Mouse (Mus musculus) retina, adult 2 months (tissue): ENCODE measurements at regions not wholly inside any gene's neighbourhood (a gene's known extent, or its start where the extent isn't known, plus 50 kb on each side); places are given as distances from the start of the nearest gene placed in this dataset.
A peak's percentile ranks its signal among the peaks of the same experiment; 100 is the strongest.

ENCODE experiments used
- DNase-seq: peaks from one replicate; pipeline ENCODE4 v3.0.0-alpha.2; 2012; ENCODE audit warnings: low read depth, low spot score

DNA sequence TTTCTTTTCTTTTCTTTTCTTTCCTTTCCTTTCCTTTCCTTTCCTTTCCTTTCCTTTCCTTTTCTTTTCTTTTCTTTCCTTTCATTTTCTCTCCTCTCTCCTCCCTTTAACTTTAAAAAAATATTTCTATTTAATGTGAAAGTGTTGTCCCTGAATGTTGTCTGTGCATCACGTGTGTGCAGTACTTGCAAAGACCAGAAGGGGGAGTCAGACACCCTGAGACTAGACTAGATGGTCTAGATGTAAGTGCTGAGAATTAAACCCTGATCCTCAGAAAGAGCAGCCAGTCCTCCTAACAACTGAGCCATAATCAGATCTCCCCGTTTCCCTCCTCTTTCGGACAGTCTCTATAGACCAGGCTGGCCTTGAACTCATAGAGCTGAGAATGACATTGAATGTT, 151.7 kb downstream of the Mtx2 start:
- no peak for DNase-seq

DNA sequence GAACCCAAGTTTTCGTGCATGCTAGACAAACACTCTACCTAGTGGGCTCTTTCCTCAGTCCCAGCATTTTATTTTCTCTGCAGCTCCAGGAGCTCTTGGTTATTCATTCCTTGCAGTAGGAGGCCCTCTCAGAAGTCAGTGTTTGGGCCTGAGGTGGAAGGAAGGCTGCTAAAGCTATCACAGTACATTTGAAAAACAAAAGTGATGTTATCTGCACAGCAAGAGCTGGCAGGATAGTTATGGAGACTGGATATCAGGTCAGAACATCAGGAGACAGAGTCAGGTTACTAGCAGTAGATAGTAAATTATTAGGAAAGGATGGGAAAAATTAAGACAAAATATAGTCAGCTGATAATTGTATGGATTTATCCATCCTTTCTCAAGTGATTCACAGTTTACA, 152.2 kb downstream of the Mtx2 start:
- DNase-seq = no peak

DNA sequence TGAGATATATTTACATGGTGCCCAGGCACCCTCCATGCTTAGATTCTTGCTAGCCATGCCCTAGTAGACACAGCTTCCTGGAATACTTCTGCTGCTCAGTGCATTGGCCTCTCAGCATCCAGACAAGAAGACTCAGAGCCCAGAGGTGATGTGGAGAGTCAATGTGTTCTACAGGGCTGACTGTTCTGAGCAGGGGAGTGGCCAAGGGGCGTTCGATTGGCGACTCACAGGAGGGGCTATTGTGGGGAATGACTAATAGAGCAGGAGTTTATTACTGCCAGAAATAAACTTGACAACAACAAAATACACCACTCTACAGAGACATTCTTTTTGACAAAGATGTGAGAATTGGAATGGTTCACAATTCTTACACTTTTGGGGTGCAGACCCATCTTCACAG, 156.3 kb downstream of the Mtx2 start:
- DNase-seq = no peak

DNA sequence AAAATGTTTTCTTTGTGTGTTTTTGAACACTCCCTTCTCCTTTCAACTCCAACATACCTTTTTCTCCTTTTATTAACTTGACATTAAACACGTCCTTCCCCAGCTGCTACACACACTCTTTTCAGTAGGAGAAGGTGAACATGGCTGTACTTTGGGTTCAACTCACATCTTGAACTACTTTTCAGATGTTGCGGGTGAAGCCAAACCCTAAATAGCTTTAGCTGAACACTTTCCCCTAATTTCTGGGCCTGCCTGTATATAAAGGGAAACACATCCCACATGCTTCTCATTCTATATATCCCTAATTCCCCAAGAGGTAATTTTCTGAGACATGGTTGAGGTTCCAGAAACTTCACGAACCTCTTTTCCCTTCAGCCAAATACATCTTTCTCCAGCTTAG, 168.2 kb downstream of the Mtx2 start:
- DNase-seq = no peak

DNA sequence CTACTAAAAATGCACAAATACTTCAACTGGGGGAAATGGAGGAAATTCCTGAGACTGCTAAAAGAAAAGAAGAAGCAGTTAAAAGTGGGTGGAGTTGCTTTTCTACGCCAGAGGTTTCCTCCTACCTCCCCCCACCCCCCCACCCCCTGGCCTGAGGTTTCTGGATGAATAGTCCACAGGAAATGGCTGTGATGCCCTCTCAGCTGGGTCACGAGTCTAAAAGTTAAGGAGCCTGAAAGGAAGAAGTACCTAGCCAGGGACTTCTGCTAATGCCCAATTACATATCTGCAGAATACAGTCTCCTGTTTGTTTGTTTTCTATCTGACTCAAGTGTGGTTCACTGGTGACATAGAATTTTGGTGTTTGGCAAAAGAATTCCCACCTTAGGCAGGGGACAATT, 169.4 kb downstream of the Mtx2 start:
- no peak for DNase-seq

DNA sequence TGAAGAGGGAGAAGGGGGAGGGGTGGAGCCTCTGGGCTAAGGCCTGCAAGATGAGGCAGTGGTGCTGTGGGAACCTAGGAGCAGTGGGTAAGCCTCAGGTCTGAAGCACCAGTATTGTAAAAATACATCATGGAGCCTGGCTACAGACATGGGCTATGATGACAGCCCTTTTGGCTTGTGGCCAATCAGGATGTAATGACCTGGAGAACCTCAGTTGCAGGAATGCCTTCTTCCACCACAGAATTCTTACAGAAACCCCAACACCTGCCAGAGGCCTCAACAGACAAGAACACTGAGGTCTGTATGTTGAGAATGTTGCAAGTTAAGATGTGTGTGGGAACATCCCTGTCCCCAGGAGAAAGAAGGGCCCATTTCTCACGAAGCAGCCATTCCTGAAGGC, 172.1 kb downstream of the Mtx2 start:
- no peak for DNase-seq

DNA sequence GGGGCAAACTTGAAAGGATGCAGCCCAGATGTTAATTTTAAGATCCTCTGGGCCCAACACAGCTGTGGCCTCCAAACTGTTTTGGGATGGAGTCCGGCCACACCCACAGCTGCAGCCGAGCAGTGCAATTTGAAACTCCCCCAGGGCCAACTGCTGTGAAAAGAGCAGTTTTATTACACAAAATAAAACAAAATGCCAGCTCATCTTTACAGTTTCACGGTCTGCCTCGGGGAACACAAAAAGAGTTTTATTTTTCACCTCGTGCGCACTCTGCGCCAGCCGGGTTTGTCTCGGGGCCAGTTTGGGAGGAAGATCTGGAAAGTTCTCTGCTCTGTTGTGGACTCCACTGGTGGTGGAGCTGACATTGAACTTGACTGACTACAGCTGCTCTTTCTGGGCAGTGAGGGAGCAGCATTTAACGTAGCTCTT, 174.8 kb downstream of the Mtx2 start:
- no peak for DNase-seq

DNA sequence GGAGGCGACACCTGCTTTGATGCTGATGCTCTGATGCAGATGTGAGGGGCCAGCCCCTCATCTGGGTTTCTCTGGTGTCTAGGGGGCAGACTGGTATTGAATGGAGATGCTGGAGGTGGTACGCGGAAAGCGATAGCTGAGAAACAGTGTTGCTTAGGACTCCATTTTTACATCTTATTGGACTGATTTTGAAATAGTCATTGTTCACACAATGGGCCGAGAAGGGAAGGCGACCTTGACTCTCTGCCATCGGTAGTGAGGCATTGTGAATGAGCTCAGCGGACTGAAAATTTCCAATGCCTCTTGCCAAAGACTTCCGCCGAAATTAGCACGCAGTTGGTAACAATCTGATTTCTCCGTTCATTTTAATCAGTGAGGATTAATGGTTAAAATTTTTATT, 177.0 kb downstream of the Mtx2 start:
- DNase-seq = no peak

DNA sequence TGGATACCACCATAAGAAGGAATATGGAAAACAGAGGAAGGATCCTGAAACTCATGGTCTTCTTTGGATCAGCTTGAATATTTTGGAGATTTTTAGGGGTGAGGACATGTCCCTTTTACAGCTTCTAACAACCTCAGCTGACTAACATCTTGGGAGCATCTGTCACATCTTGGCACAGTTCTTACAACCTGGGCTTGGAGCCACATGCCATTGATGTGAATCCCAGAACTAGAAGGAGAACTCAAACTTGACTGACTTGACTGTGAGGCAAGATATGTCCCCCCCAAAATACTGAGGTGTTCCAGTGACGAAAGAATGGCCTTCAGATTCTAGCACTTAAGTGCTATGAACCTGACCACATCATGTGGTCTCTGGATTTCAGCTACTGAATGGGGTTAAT, 182.5 kb downstream of the Mtx2 start:
- no peak for DNase-seq

DNA sequence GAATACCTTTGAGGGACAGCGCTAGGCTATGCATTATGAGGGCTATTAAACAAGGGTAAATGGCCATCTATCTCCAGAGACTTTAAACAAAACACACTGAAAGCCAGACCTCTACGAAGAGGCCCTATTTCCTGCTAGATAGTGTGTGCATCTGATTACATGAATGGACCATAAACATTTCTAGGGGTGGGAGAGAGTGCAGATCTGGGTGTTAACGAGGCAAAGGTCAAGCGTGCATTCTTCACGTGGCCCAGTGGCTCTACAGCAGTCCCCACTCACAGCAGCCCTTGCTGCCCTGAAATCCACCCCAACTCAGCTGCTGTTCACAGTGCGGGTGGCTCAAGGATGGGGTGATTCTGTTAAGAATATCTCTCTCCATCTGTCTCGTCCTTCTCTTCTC, 185.0 kb downstream of the Mtx2 start:
- DNase-seq = no peak

DNA sequence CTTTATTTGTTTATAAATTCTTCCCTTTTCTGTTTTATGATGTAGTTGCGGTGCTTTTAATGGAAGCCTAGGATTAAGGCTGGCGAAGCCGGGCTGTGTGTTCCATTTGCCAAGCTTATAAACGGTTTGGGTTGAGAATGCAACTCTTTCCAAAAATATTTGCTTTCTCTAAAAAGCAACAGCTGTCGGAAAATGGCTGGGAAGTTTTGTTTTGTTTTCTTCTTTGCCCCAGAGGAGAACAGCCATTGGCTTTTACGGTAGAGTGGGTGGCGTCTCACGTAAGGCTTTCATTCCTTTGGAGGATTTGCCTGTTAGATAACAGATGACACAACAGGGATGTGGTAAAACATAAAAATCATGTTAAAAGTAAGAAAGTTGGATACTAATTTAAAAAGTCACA, 186.4 kb downstream of the Mtx2 start:
- no peak for DNase-seq

DNA sequence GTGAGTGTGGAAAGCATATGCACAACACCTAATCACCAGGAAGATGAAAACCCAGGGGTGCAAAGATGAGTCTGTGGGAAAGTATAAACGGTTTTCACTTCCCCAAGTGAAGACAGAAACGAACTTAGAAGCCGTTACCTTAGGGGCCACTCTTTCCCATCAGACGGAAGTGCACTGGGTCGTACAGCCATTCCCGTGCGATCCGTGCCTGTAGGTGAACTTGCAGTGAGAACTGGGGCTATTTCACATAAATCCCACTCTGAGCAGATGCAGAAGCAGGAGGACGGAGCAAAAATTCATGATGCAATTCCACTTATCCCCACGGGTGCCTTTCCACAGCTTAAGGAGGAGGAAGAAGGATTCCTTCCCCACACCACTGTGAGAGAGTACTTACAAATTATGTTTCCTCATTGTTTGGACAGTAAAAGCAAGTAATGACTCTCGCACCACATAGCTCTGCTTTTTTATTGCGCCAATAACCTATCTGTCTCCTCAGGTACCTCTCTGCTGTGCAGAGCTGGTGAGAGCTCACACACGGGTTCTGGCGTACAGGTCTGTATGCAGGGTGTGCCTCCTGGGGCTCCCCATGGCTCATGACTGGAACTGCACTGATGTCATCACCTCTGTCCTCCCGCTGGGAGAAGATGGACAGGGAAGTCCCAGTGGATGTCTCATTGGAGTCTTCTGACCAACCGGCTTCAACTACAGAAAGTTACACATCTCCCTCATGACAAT, 189.6 kb downstream of the Mtx2 start:
- DNase-seq = no peak

DNA sequence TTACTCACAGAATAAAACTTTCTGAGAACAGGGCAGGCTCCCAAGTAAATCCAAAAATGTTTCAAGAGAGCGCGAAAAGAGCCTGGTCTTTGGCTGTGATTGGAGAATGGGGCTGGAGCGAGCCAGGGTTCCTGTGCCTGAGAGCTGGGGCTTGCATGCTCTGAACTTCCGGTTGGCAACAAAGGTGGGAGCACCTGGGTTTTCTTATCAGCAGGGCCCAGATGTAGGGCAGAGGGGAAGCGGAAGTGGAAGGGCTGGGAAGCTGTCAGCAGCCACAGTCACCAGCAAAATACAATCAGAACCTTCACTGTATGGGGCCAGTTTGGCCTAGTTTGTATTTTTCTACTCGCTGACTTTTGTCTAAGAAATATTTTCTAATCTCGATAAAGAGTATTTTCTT, 193.9 kb downstream of the Mtx2 start:
- no peak for DNase-seq

DNA sequence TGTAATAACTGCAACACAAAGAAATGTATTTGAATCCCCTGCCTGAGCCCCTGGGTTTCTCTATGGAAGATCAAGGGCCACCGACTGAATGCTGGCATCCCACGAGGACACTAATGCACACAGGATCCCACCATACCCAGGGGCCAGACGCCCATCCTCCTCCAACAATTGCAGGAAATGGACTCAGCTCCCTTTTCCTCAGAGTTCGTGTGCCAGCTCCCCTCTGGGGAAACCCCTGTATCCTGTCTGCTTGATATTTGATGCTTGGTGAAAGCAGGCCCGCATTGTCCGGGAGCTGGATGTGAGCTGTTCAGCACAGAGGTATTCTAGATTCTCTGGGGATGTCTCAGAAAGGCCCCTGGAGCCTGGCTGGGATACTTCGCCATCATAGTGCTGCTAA, 196.0 kb downstream of the Mtx2 start:
- no peak for DNase-seq

DNA sequence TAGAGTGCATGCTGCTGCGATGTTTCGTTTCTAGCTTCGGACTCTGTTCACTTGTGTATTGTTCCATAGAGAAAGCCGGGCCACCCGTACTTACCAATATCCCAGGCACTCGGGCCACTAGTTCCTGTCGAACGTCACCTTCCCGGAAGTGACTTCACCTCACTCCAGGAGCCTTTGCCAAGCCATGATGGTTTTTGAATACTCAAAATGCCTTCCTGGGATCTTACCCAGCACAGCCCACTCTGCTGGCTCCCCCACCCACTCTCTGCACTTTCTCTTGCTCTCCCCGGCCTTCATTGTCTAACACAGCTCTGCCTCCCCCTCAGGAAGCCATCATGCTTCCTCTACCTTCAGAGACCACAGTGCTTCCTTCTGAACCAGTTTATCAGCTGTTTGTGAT, 202.5 kb downstream of the Mtx2 start:
- DNase-seq = no peak

DNA sequence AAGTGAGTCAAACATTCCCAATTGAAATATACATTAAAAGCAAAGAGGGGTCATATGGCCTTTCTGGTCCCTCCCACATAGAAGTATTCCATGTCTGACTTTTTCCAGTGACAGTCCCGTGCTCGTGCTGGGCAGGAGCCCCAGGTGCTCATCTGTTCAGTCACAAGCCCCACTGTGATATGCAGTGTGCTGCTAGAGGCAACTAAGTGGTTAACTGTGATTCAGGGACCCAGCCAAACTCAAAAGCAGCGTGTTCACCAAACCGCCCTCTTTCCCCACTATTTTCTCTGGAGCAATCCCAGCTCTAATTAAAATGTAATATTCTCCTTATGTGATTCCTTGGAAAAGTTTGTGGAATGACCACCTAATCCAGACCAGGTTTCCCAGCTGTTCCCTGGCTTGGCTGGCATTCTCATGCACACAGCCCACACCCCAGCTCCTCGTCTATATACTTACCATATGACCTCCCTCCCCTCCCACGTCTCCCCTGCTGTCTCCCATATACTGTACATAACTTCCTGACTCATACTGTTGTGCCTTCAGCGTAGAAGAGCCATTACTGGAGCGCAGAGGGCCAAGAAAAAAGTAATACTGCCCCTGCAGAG, 203.6 kb downstream of the Mtx2 start:
- DNase-seq = no peak

DNA sequence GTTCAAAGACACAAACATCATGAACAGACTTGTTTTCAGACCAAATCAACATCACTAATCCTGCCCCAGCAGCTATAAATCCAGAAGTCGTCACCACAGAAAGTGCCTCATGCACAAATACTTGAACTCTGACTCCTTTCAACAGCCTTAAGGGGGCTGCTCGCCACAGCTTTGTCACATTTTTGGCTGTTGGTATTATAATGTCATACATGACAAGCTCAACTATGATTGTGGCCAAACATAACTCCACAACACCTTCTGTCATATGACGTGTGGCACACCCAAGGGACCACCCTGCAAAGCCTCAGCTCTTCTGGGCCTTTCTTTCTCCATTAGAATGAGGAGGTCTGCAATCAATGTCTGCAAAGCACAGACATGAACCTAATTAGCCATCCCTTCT, 209.1 kb downstream of the Mtx2 start:
- no peak for DNase-seq

DNA sequence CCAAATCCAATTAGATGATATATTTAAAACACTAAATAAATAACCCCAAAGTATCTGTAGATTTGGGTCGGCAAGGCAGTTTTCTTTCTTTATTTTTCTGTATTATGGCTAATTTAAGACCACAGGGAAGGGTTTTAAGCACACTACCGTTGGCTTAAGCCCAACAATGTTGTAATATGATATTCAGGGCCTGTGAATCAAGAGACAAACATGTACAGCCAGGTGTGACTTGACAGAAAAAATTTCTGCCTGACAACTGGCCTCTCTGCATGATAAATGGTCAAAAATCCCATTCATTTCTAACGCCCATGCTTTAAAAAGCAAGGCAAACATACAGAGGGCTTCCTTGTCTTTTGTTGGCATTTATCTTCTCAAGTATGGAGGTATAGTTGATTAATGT, 213.5 kb downstream of the Mtx2 start:
- DNase-seq = no peak

DNA sequence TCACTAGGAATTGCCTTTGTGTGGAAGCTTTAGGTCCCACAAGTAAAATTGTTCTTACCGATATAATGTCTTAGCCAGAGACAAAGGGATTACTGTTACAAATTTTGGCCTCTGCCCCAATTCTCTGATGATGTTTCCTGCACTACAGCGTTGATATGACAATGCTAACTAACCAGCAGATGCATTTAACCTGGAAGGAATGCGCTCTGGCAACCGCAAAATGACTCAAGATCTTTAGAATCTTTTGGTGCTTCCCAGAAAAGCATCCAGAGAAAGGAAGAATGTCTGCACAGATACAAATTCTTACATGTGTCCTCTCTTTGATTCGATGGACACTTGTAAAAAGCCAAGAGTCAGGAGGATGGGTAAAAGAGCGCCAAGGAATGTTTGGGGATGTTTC, 221.3 kb downstream of the Mtx2 start:
- no peak for DNase-seq

DNA sequence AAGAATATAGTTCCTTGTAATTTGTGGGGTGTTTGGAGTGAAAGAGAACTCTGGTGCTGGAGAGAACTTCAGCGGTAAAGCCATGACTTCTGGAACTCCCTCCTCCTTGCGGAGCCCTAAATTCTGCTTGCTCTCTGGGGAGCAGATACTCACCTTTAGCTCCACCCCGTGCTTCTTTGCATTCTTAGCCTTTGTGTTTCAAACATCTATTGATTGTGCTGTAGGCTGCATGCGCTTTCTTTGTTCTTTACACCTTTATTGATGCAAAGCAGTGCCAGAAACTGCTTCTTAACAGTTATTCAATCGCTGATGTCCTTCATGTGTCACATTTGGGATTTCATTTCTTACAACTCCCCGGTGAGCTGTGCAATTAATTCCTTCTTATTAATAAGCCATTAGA, 222.5 kb downstream of the Mtx2 start:
- no peak for DNase-seq

DNA sequence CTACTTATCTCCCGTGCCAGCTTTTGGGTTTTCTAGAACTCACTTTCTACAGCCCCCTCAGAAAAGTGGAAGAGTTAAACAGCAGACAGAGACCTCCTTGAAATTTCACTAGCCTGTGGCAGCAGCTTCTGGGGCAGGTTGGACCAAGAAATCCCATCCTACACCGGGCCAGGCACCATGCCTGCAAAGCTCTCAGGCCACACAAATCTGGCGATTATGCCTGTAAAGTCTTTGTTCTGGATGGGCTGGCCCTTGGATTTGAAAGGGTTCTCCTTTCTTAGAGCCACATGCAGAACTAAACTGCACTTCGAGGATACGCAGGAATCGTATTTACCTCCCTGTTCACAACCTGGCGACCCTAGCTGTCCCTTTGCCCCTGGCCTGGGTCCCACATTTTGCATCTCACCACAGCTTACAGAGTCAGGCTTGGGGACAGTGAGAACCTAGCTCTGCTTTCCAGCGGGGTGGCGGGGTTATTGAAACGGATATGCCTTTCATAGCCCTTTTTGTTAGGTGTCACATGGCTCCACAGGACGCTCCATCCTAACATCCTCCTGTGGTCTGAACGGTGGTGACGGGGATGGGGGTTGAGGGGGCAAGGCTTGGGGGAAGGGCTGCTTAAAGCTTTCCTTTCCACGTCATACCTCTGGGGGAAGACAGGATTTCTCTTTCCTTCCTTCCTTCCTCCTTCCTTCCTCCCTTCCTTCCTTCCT, 229.0 kb downstream of the Mtx2 start:
- no peak for DNase-seq

DNA sequence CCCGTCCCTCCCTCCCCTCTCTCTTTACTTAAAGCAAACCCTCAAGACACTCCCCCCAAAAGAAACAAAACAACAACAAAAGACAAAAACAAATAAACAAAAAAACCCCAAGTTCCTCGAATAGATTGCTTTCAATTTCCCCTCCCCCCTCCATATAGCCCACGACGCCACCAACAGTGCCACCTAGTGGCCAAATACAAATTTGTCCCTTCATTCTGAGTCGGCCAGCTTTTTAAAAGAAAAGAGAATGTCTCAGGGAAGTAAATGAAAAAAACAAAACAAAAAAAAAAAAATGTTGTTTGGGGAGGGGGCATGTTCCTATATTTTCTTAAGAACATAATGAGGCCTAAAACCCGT, 229.6 kb downstream of the Mtx2 start:
- peak; percentile 26 for DNase-seq

DNA sequence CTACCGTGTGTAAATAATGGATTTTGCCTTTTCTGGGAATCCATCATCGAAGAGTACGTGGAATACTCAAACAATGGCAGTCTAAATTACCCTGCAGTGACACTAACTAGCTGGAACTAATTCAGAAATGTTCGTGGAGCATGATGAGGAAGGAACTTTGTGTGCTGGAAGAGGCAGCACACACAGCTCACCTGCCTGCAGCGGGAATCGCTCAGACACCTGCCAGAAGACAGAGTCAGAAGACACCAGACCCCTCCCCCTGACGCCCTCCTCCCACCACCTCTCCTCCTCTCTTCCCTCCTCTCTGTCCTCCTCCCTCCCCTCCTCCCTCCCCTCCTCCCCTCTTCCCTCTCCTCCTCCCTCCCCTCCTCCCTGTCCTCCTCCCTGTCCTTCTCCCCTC, 235.4 kb downstream of the Mtx2 start:
- DNase-seq = no peak
